Mouse (Mus musculus) thymus, adult 2 months (tissue): Measurements from ENCODE around the gene Cdca3.

Experiments used
- CTCF ChIP-seq: fragments of 200-500 bp; IDR thresholded peaks from 2 replicates; pipeline ENCODE4 v1.5.1; 2012; ENCODE audit warnings: mild to moderate bottlenecking, control low read depth, low read length, moderate library complexity, borderline replicate concordance; ENCODE audit not compliant: control insufficient read depth, poor library complexity, insufficient read depth; ENCODE audit errors: extremely low read depth
- POLR2A ChIP-seq: fragments of 200-500 bp; IDR thresholded peaks from 2 replicates; pipeline ENCODE4 v1.6.1; 2012; ENCODE audit warnings: mild to moderate bottlenecking, low read length, control low read depth, moderate library complexity; ENCODE audit not compliant: control insufficient read depth, poor library complexity, insufficient read depth; ENCODE audit errors: extremely low read depth

DNA sequence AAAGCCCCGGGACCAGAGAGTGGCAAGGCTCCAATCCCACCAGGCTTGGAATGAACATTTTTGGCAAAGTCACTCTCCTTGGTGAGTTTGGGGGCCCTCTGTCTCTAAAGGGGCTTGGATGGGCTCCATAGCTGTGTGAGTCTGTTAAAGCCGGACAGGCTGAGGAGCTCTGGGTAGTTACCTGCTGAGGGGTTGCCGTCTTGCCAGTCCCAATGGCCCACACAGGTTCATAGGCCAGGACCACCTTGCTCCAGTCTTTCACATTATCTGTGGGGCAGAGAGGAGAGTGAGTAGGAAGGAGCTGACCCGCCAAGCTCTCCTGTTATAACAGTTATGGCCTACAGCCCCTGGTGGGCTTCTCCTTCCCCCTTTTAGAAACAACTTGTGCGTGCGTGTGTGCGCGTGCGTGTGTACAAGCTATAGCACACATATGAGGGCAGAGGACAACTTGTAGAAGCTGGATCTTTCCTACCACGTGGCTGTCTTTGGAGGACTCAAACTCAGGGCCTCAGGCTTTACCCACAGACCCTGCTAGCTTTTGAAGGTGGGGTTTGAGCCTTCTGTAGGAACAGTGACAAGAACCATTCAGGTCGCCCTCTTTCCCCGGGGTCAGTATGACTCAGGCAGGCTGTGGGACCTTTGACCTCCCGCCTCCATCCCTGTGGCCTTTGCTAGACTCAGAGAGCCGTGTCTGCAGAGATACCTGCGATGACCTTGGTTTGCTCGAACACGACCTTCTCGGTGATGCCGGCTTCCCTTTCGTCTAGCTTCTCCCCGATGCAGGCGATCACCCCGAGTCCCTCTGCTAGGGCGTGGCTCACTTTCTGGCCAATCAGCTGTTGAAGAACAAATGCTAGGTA lies 17.4 kb upstream of the Cdca3 start:
- TF ChIP-seq POLR2A: no peak
- no peak for TF ChIP-seq CTCF
